Mouse (Mus musculus): ENCODE measurements at regions not wholly inside any gene's neighbourhood (a gene's known extent, or its start where the extent isn't known, plus 50 kb on each side); places are given as distances from the start of the nearest gene placed in this dataset.

DNA sequence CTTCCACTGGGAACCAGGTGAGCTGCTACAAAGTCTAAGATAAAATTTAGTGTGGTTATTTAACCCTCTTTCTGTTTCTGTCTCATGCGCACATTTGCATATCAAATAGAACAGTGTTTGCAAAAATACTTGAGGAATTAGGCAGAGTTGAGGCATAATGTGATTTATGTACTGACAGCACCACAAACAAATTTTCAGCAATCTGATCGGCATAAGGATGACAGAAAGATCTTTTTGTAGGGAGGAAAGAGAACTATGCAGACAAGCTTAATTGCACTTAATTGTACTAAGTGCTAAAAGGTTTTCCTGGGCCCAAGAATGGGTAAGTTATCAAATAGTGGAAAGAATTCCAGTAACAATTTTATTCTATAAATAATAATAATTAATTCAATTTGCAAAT lies 670.6 kb upstream of the Klhl29 start:
- H3K27ac ChIP-seq, result no peak overlapping the region
- ATAC-seq, result no peak
- no peaks in the 10 kb centered on the region for H3K27me3 ChIP-seq
- 88% methylated on average over 2 of the region's 2 CpGs for WGBS
- H3K9ac ChIP-seq (replicated peaks), result no peak overlapping the region
- no peak overlapping the region for H3K4me3 ChIP-seq (replicated peaks)
- no peaks in the 10 kb centered on the region for H3K9me3 ChIP-seq
- H3K4me2 ChIP-seq (replicated peaks), result no peak overlapping the region
- peaks cover 19% of the 10 kb centered on the region for H3K4me1 ChIP-seq (replicated peaks)
- no peaks in the 10 kb centered on the region for H3K36me3 ChIP-seq

DNA sequence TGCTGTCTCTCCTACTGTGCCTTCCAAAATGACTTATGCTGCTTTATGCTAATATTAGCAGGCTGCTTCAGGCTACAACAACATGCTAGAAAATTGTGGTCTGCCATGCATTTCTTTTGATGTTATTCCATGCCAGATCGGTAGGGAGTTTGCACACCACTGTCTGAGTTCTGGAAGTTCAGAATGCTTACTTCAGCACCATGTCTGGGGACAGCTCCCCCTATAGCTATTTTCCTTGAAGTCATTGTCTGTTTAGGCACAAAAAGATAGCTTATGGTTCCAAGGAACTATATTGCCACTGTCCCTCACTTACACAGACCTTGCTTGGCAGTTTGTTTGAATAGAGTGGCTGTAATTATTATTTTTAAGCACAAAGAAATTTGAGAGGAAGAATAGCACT lies 666.8 kb upstream of the Klhl29 start:
- WGBS, result 37% methylated on average over 1 of the region's 1 CpGs
- ATAC-seq, result no peak

DNA sequence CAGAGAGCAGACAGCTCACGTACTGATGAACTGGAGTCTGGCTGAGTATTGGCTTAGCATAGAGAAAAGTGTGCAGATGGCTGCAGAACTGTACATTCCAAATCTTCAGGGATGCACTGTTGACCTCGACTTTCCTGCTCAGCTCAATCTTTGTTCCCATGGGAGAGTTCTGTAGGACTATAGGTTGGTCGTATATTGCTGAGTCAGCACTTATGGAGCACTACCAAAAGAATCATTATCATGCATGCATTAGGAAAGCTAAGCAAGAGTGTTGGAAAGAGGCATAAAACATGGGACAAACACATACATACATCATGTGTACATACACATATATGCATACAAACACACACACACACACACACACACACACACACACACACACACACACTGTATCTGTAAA lies 648.6 kb upstream of the Klhl29 start:
- no peak overlapping the region for H3K4me2 ChIP-seq (replicated peaks)
- H3K27me3 ChIP-seq, result no peaks in the 10 kb centered on the region
- ATAC-seq, result no peak
- no peak overlapping the region for H3K9ac ChIP-seq (replicated peaks)
- H3K9me3 ChIP-seq, result no peaks in the 10 kb centered on the region
- H3K36me3 ChIP-seq, result no peaks in the 10 kb centered on the region
- 79% methylated on average over 3 of the region's 3 CpGs for WGBS
- H3K4me1 ChIP-seq (replicated peaks), result no peaks in the 10 kb centered on the region
- no peak overlapping the region for H3K27ac ChIP-seq
- H3K4me3 ChIP-seq (replicated peaks), result no peak overlapping the region

More for the DNA sequence above, 666.8 kb upstream of the Klhl29 start:
- Histone ChIP-seq H3K36me3 (no peaks in the 10 kb centered on the region), H3K4me2 (replicated peaks) (no peak overlapping the region), H3K27me3 (no peaks in the 10 kb centered on the region), H3K9ac (replicated peaks) (no peak overlapping the region), H3K4me1 (replicated peaks) (peaks cover 18% of the 10 kb centered on the region), H3K9me3 (no peaks in the 10 kb centered on the region), H3K27ac (no peak overlapping the region), H3K4me3 (replicated peaks) (no peak overlapping the region)

DNA sequence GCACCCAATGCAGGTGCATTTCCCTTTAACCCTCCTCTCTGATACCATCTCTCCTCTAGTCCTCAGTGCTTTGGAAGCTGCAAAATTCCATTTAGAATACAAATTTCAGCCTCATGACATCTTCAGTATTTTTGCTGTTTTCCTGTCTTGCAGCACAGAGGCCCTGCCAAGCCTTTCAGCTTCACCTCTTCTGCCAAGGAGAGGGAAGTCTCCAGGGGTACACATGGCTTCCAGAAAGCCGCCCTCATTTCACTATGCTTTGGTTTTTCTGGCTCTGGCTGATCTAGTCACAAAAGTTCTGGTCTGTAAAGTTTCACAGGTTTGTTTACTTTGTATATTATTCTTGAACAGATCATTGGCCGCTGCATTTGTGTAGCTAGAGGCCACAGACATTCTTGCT lies 647.0 kb upstream of the Klhl29 start:
- no peak for ATAC-seq
- WGBS, result 82% methylated on average over 2 of the region's 2 CpGs
- H3K36me3 ChIP-seq, result no peaks in the 10 kb centered on the region
- H3K27me3 ChIP-seq, result no peaks in the 10 kb centered on the region
- H3K9ac ChIP-seq (replicated peaks), result no peak overlapping the region
- H3K4me1 ChIP-seq (replicated peaks), result no peaks in the 10 kb centered on the region
- H3K4me2 ChIP-seq (replicated peaks), result no peak overlapping the region
- H3K27ac ChIP-seq, result no peak overlapping the region
- no peak overlapping the region for H3K4me3 ChIP-seq (replicated peaks)
- H3K9me3 ChIP-seq, result no peaks in the 10 kb centered on the region

DNA sequence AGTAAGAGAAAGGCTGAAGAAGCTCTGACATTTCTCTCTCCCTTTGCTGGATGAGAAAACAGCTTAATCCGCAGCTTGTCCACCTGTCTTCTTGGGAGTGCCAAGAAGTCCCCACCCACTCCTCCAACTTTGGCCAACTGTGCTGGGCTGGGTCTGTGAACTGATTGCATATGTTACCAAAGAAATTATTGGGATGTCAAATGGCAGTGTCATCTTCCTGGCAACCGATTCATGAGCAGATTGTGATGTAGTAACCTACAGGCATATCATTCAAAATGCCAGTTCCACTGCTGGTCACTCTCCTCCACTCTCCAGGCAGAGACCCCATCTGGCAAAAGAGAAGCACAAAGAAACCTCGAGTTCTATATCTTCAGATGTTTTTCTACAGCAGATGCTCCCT lies 625.5 kb upstream of the Klhl29 start:
- Histone ChIP-seq H3K27me3 (no peaks in the 10 kb centered on the region), H3K36me3 (no peaks in the 10 kb centered on the region), H3K27ac (no peak overlapping the region), H3K4me2 (replicated peaks) (no peak overlapping the region), H3K4me3 (replicated peaks) (no peak overlapping the region), H3K9ac (replicated peaks) (no peak overlapping the region), H3K9me3 (no peaks in the 10 kb centered on the region), H3K4me1 (replicated peaks) (no peaks in the 10 kb centered on the region)
- ATAC-seq, result no peak; the same call in 1 of the 2 replicates
- WGBS, result 82% methylated on average over 3 of the region's 3 CpGs

DNA sequence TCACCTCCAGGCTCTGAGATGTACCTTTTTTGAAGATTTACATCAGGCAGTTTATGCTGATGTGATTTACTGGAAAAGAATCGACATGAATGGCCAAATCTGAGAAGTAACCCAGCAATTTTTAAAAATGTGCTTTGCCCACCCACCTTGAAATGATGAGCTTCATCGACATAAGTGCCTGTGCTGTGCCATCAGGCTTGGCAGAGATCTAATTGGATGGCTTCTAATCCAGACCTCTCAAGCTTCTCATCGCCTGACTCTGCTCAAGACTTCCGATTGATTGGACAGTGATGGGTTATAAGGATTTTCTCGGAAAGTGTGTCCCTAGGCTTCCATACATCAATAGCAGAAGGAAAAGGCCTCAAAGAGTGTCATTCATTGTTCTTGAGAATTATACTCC lies 621.9 kb upstream of the Klhl29 start:
- no peak overlapping the region for H3K4me2 ChIP-seq (replicated peaks)
- no peaks in the 10 kb centered on the region for H3K9me3 ChIP-seq
- no peak overlapping the region for H3K9ac ChIP-seq (replicated peaks)
- H3K27ac ChIP-seq, result no peak overlapping the region
- H3K4me1 ChIP-seq (replicated peaks), result no peaks in the 10 kb centered on the region
- no peak overlapping the region for H3K4me3 ChIP-seq (replicated peaks)
- WGBS, result 86% methylated on average over 5 of the region's 5 CpGs
- ATAC-seq, result no peak
- no peaks in the 10 kb centered on the region for H3K36me3 ChIP-seq
- H3K27me3 ChIP-seq, result no peaks in the 10 kb centered on the region

DNA sequence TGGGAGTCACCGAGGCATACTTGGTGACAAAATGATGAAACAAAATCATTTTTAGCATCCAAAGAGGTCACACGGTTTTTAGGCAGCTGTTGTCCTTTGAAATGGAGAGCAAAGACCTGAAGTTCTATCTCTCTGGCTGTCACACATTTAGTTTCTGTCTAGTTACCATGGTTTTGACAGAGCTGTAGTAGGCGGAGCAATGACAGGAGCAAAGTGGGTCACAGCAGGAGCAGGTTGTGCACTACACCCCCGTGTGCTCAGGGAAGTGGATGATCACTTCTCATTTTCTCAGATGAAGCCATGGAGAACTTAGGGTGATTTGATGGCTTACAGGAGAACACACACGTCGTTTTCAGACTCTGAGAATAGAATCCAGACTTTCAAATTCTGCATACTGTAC lies 621.2 kb upstream of the Klhl29 start:
- no peak overlapping the region for H3K4me3 ChIP-seq (replicated peaks)
- H3K4me1 ChIP-seq (replicated peaks), result no peaks in the 10 kb centered on the region
- 70% methylated on average over 6 of the region's 6 CpGs for WGBS
- no peaks in the 10 kb centered on the region for H3K9me3 ChIP-seq
- no peaks in the 10 kb centered on the region for H3K27me3 ChIP-seq
- ATAC-seq, result no peak
- no peak overlapping the region for H3K9ac ChIP-seq (replicated peaks)
- H3K4me2 ChIP-seq (replicated peaks), result no peak overlapping the region
- no peak overlapping the region for H3K27ac ChIP-seq
- H3K36me3 ChIP-seq, result no peaks in the 10 kb centered on the region

DNA sequence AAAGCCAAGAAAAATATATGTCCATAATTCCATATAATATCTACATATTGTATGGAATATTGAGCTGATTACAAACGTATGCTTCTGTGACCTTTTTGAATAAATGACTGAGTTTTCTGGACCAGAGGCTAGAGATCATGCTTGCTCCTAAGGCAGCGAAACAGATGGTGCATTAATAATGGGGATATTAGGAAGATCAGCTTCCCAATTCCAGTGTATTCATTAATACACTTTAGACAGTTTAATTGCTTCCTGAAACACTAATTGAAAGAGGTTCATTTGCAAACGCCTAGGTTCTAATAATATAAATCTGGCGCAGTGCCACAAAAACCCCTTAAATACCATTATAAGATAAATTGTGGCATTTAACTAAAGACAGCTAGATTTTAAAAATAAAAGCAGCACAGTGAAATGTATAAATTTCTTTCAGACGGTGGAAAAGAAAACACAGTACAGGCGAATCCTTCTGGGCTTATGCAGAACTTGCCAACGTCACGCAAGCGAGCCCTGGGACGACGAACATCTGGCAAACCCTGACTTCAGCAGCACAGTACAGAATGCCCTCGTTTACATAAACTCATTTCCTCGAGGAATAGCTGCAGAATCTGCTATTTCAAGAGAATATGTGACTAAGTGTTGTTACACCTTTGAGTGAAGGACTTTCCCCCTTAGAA lies 608.6 kb upstream of the Klhl29 start:
- ATAC-seq, result 0 out of 2 replicates have a peak, but pooled peaks have one; percentile 34
- H3K4me2 ChIP-seq (replicated peaks), result no peak overlapping the region
- H3K27ac ChIP-seq, result 0 out of 2 replicates have a peak overlapping the region, but pooled peaks have one; percentile 7
- no peak overlapping the region for H3K4me3 ChIP-seq (replicated peaks)
- H3K36me3 ChIP-seq, result no peaks in the 10 kb centered on the region
- H3K9me3 ChIP-seq, result no peaks in the 10 kb centered on the region
- H3K4me1 ChIP-seq (replicated peaks), result peaks cover 15% of the 10 kb centered on the region
- no peak overlapping the region for H3K9ac ChIP-seq (replicated peaks)
- H3K27me3 ChIP-seq, result no peaks in the 10 kb centered on the region
- 57% methylated on average over 13 of the region's 13 CpGs for WGBS

DNA sequence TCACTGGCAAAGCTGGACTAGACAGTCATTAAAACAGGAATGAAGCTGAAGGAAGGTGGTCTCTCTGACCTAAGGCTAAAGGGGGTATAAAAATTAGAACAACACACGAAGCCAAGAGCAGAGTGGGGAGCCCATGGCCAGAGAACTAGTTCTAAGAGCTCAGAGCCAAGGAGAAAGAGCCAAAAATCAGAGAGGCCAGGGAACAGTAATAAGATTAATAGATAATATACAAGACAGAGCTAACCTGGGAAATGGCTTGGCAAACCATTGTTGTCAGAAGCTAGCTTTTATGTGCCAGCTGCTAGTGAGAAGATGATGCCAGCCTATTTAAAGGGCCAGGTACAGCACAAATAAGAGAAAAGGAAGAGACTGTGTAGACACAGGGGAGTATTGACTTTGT lies 606.6 kb upstream of the Klhl29 start:
- ATAC-seq, result no peak

DNA sequence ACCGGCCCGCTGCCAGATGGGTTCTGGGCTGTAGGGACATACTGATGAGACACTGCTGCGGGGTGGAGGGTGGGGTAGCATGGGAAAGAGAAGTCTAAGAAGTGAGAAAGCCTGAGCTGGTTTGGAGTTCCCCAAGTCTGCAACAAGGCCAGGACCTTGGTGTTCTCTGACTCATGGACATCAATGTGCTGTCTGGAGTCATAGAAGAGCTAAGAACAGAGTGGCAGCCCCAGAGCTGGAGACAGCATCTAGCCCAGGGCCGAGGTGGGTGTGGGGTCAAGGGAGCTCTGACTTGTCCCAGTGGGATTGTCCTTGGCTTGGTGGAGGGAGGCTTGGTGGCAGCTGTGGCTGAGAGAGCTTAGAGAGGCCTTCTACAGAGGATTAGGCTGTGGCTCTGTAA lies 600.4 kb upstream of the Klhl29 start:
- H3K9me3 ChIP-seq, result no peaks in the 10 kb centered on the region
- no peaks in the 10 kb centered on the region for H3K36me3 ChIP-seq
- H3K27me3 ChIP-seq, result no peaks in the 10 kb centered on the region
- no peak overlapping the region for H3K4me3 ChIP-seq (replicated peaks)
- no peak overlapping the region for H3K9ac ChIP-seq (replicated peaks)
- H3K4me2 ChIP-seq (replicated peaks), result no peak overlapping the region
- ATAC-seq, result no peak
- H3K27ac ChIP-seq, result no peak overlapping the region
- 90% methylated on average over 4 of the region's 4 CpGs for WGBS
- no peaks in the 10 kb centered on the region for H3K4me1 ChIP-seq (replicated peaks)

More for the DNA sequence above, 606.6 kb upstream of the Klhl29 start:
- Histone ChIP-seq H3K36me3 (no peaks in the 10 kb centered on the region), H3K4me3 (replicated peaks) (no peak overlapping the region), H3K4me2 (replicated peaks) (no peak overlapping the region), H3K9me3 (no peaks in the 10 kb centered on the region), H3K27ac (no peak overlapping the region), H3K4me1 (replicated peaks) (peaks cover 15% of the 10 kb centered on the region), H3K9ac (replicated peaks) (no peak overlapping the region), H3K27me3 (no peaks in the 10 kb centered on the region)
- 53% methylated on average over 1 of the region's 1 CpGs for WGBS

DNA sequence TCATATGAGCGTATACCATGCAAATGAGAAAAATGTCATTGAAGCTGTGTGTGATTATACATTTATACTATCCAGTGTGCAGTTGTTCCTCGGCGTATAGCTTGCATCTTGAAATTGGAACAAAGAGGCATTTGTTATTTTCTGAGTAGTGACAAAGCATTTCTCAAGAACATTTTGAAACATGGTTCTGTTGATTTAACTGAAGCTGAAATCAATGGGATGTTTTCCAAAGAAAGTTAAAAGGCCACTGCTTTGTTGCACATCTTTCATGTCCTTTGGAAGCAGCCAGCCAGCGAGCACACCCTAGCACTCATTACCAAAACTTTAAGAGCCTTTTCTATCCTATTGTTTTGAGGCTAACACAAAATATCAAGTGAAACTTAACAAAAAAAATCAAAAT lies 594.1 kb upstream of the Klhl29 start:
- H3K9ac ChIP-seq (replicated peaks), result no peak overlapping the region
- no peaks in the 10 kb centered on the region for H3K4me1 ChIP-seq (replicated peaks)
- no peak overlapping the region for H3K27ac ChIP-seq
- H3K27me3 ChIP-seq, result no peaks in the 10 kb centered on the region
- H3K4me2 ChIP-seq (replicated peaks), result no peak overlapping the region
- no peaks in the 10 kb centered on the region for H3K36me3 ChIP-seq
- H3K9me3 ChIP-seq, result no peaks in the 10 kb centered on the region
- WGBS, result 90% methylated on average over 4 of the region's 4 CpGs
- H3K4me3 ChIP-seq (replicated peaks), result no peak overlapping the region
- ATAC-seq, result no peak

DNA sequence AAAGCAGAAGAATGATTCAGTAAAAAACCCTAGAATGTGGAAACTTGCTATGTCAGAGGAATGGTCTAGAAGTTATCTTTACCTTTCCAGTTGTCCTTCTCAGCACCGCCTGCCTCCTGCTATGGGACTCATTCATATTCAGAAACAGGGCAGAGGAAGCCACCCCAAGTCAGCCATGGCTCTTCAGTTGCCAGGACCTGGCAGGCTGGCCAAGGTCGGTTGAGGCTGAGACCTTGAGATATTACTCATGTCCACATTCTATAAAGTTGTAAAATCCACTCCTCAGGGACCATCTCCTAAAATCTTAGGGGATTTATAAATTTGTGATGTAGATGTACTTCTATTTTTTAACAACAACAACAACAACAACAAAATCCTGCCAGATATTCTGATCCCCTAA lies 580.7 kb upstream of the Klhl29 start:
- no peak overlapping the region for H3K9ac ChIP-seq (replicated peaks)
- H3K27me3 ChIP-seq, result no peaks in the 10 kb centered on the region
- no peak overlapping the region for H3K4me3 ChIP-seq (replicated peaks)
- no peak for ATAC-seq
- H3K4me2 ChIP-seq (replicated peaks), result no peak overlapping the region
- WGBS, result 76% methylated on average over 2 of the region's 2 CpGs
- no peaks in the 10 kb centered on the region for H3K4me1 ChIP-seq (replicated peaks)
- no peaks in the 10 kb centered on the region for H3K9me3 ChIP-seq
- H3K36me3 ChIP-seq, result no peaks in the 10 kb centered on the region
- no peak overlapping the region for H3K27ac ChIP-seq

DNA sequence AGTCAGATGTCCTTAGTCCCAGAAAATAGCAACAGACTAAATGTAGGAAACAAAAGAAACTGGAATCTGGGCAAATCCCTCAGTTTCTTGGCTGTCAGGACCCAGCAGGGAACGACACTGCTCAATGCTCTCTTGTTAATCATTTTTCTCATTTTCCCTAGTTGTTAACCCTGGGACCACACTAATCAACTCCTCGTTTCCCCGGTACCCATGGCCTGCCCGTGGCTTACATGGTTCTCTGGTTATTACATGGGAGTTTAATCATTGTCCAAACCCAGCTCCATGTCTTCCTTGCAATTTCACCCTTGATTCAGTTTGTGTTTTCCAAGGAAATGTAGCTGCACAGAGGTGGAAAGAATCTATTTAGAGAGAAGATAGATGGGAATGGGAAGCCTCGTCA lies 580.1 kb upstream of the Klhl29 start:
- Histone ChIP-seq H3K9me3 (no peaks in the 10 kb centered on the region), H3K4me2 (replicated peaks) (no peak overlapping the region), H3K27me3 (no peaks in the 10 kb centered on the region), H3K9ac (replicated peaks) (no peak overlapping the region), H3K4me1 (replicated peaks) (no peaks in the 10 kb centered on the region), H3K4me3 (replicated peaks) (no peak overlapping the region), H3K27ac (no peak overlapping the region), H3K36me3 (no peaks in the 10 kb centered on the region)
- WGBS, result 58% methylated on average over 5 of the region's 5 CpGs
- ATAC-seq, result no peak

All from midbrain, embryonic 13.5 days (tissue).